Mouse (Mus musculus): ENCODE data around the gene Coro1b. TPM values are rescaled to one million over a fixed set of nuclear protein-coding genes. Genes with fewer than 3 reads are reported as not detected.
"Not testable (repeated sequence)": the region's sequence is repeated elsewhere in the genome, so short reads cannot be mapped to it uniquely, and the experiment has no call there.

The Coro1b gene
- polyA plus RNA-seq, 2 experiments: 148 to 261 TPM

GRCm38 (mm10) chr19:4130106-4130505, 18.3 kb upstream of the Coro1b start:
- ATAC-seq (ENCODE audit: low FRiP score, low read depth) (no peak), DNase-seq (ENCODE audit: low spot score) (no peak)

GRCm38 (mm10) chr19:4131075-4131474, 17.3 kb upstream of the Coro1b start:
- no peak for DNase-seq (ENCODE audit: low spot score)
- no peak overlapping the region for H3K4me2 ChIP-seq (replicated peaks; ENCODE audit: low read depth, low read length, severe bottlenecking)
- ATAC-seq (ENCODE audit: low FRiP score, low read depth): no peak
- H3K9me3 ChIP-seq (ENCODE audit: control insufficient read depth, low read length): no peaks in the 10 kb centered on the region
- TF ChIP-seq POLR2A (IDR thresholded peaks at IDR 0.05; ENCODE audit: borderline replicate concordance, extremely low read depth, insufficient read depth, insufficient read length): no peak
- no peak overlapping the region for H3K27ac ChIP-seq (replicated peaks; ENCODE audit: low read depth, low read length)
- H3K4me1 ChIP-seq (ENCODE audit: control insufficient read depth, insufficient read depth, low read length): peaks cover 8% of the 10 kb centered on the region
- WGBS: 88% methylated on average over 5 of the region's 5 CpGs
- H3K4me3 ChIP-seq (replicated peaks; ENCODE audit: low read length): no peak overlapping the region
- no peak overlapping the region for H3K9ac ChIP-seq (ENCODE audit: low read depth, low read length, severe bottlenecking)
- H3K27me3 ChIP-seq (ENCODE audit: control insufficient read depth, insufficient read depth, low read length): no peaks in the 10 kb centered on the region
- H3K36me3 ChIP-seq (ENCODE audit: control insufficient read depth, insufficient read depth, low read length): peaks cover 62% of the 10 kb centered on the region

More at GRCm38 (mm10) chr19:4130106-4130505, 18.3 kb upstream of the Coro1b start:
- no peak overlapping the region for H3K4me2 ChIP-seq (replicated peaks; ENCODE audit: low read depth, low read length, severe bottlenecking)
- peaks cover 62% of the 10 kb centered on the region for H3K36me3 ChIP-seq (ENCODE audit: control insufficient read depth, insufficient read depth, low read length)
- H3K4me3 ChIP-seq (replicated peaks; ENCODE audit: low read length): no peak overlapping the region
- no peak overlapping the region for H3K9ac ChIP-seq (ENCODE audit: low read depth, low read length, severe bottlenecking)
- no peak for TF ChIP-seq POLR2A (IDR thresholded peaks at IDR 0.05; ENCODE audit: borderline replicate concordance, extremely low read depth, insufficient read depth, insufficient read length)
- H3K4me1 ChIP-seq (ENCODE audit: control insufficient read depth, insufficient read depth, low read length): peaks cover 8% of the 10 kb centered on the region
- H3K27me3 ChIP-seq (ENCODE audit: control insufficient read depth, insufficient read depth, low read length): no peaks in the 10 kb centered on the region
- no peak overlapping the region for H3K27ac ChIP-seq (replicated peaks; ENCODE audit: low read depth, low read length)
- WGBS: 81% methylated on average over 4 of the region's 4 CpGs
- no peaks in the 10 kb centered on the region for H3K9me3 ChIP-seq (ENCODE audit: control insufficient read depth, low read length)

GRCm38 (mm10) chr19:4131768-4132167, 16.7 kb upstream of the Coro1b start:
- H3K4me1 ChIP-seq (ENCODE audit: control insufficient read depth, insufficient read depth, low read length): peaks cover 4% of the 10 kb centered on the region
- no peak for TF ChIP-seq POLR2A (IDR thresholded peaks at IDR 0.05; ENCODE audit: borderline replicate concordance, extremely low read depth, insufficient read depth, insufficient read length)
- no peaks in the 10 kb centered on the region for H3K9me3 ChIP-seq (ENCODE audit: control insufficient read depth, low read length)
- no peak overlapping the region for H3K27ac ChIP-seq (replicated peaks; ENCODE audit: low read depth, low read length)
- no peak overlapping the region for H3K4me2 ChIP-seq (replicated peaks; ENCODE audit: low read depth, low read length, severe bottlenecking)
- DNase-seq (ENCODE audit: low spot score) (no peak), ATAC-seq (ENCODE audit: low FRiP score, low read depth) (no peak)
- H3K9ac ChIP-seq (ENCODE audit: low read depth, low read length, severe bottlenecking): no peak overlapping the region
- H3K27me3 ChIP-seq (ENCODE audit: control insufficient read depth, insufficient read depth, low read length): no peaks in the 10 kb centered on the region
- H3K4me3 ChIP-seq (replicated peaks; ENCODE audit: low read length): no peak overlapping the region
- H3K36me3 ChIP-seq (ENCODE audit: control insufficient read depth, insufficient read depth, low read length): peaks cover 62% of the 10 kb centered on the region
- 77% methylated on average over 2 of the region's 2 CpGs for WGBS

GRCm38 (mm10) chr19:4134354-4134753, 14.1 kb upstream of the Coro1b start:
- Histone ChIP-seq H3K4me2 (replicated peaks; ENCODE audit: low read depth, low read length, severe bottlenecking) (no peak overlapping the region), H3K27me3 (ENCODE audit: control insufficient read depth, insufficient read depth, low read length) (no peaks in the 10 kb centered on the region), H3K36me3 (ENCODE audit: control insufficient read depth, insufficient read depth, low read length) (peaks cover 38% of the 10 kb centered on the region), H3K4me1 (ENCODE audit: control insufficient read depth, insufficient read depth, low read length) (no peaks in the 10 kb centered on the region), H3K4me3 (replicated peaks; ENCODE audit: low read length) (no peak overlapping the region), H3K9ac (ENCODE audit: low read depth, low read length, severe bottlenecking) (no peak overlapping the region), H3K9me3 (ENCODE audit: control insufficient read depth, low read length) (no peaks in the 10 kb centered on the region), H3K27ac (replicated peaks; ENCODE audit: low read depth, low read length) (no peak overlapping the region)
- 85% methylated on average over 4 of the region's 4 CpGs for WGBS
- no peak for TF ChIP-seq POLR2A (IDR thresholded peaks at IDR 0.05; ENCODE audit: borderline replicate concordance, extremely low read depth, insufficient read depth, insufficient read length)
- ATAC-seq (ENCODE audit: low FRiP score, low read depth): no peak
- no peak for DNase-seq (ENCODE audit: low spot score)

GRCm38 (mm10) chr19:4135229-4135962, 13.0 kb upstream of the Coro1b start:
- H3K27ac ChIP-seq (replicated peaks; ENCODE audit: low read depth, low read length); H3K4me2 ChIP-seq (replicated peaks; ENCODE audit: low read depth, low read length, severe bottlenecking); DNase-seq (ENCODE audit: low spot score); ATAC-seq (ENCODE audit: low FRiP score, low read depth); H3K9me3 ChIP-seq (ENCODE audit: control insufficient read depth, low read length); H3K9ac ChIP-seq (ENCODE audit: low read depth, low read length, severe bottlenecking); H3K4me1 ChIP-seq (ENCODE audit: control insufficient read depth, insufficient read depth, low read length); H3K27me3 ChIP-seq (ENCODE audit: control insufficient read depth, insufficient read depth, low read length); H3K4me3 ChIP-seq (replicated peaks; ENCODE audit: low read length): not testable (repeated sequence)
- 81% methylated on average over 6 of the region's 6 CpGs for WGBS
- peaks cover 28% of the 10 kb centered on the region for H3K36me3 ChIP-seq (ENCODE audit: control insufficient read depth, insufficient read depth, low read length)

- H3K4me2 ChIP-seq (replicated peaks; ENCODE audit: low read depth, low read length, severe bottlenecking); H3K4me1 ChIP-seq (ENCODE audit: control insufficient read depth, insufficient read depth, low read length); DNase-seq (ENCODE audit: low spot score); H3K4me3 ChIP-seq (replicated peaks; ENCODE audit: low read length); H3K27ac ChIP-seq (replicated peaks; ENCODE audit: low read depth, low read length); H3K27me3 ChIP-seq (ENCODE audit: control insufficient read depth, insufficient read depth, low read length); H3K9me3 ChIP-seq (ENCODE audit: control insufficient read depth, low read length); ATAC-seq (ENCODE audit: low FRiP score, low read depth); H3K9ac ChIP-seq (ENCODE audit: low read depth, low read length, severe bottlenecking): not testable (repeated sequence)
- H3K36me3 ChIP-seq (ENCODE audit: control insufficient read depth, insufficient read depth, low read length): peaks cover 24% of the 10 kb centered on the region
- 31% methylated on average over 6 of the region's 8 CpGs for WGBS
These were observed 12.5 kb upstream of the Coro1b start for GRCm38 (mm10) chr19:4135963-4136345.
